Mouse (Mus musculus) heart, embryonic 15.5 days (tissue): ENCODE results near the gene Btnl6. TPM values are rescaled to one million over a fixed set of nuclear protein-coding genes. Genes with fewer than 3 reads are reported as not detected.

ENCODE experiments used
- ATAC-seq: fragments of 200-750 bp; cut with Nextera tagmentation; replicated peaks from 2 replicates; pipeline ENCODE4 v1.8.0; 2017; ENCODE audit warnings: low read depth, moderate TSS enrichment; ENCODE audit not compliant: insufficient number of reproducible peaks, insufficient read depth, low FRiP score
- H3K27ac ChIP-seq: fragments of 300-500 bp; sonication (generic); 2 replicates; pipeline ENCODE4 v1.5.1; 2015; ENCODE audit warnings: mild to moderate bottlenecking, inconsistent platforms
- H3K27me3 ChIP-seq: fragments of 300-500 bp; sonication (generic); 2 replicates; pipeline ENCODE4 v1.6.1; 2015; ENCODE audit warnings: inconsistent platforms
- H3K36me3 ChIP-seq: fragments of 300-500 bp; sonication (generic); 2 replicates; pipeline ENCODE4 v1.6.1; 2015; ENCODE audit warnings: mild to moderate bottlenecking, inconsistent platforms
- H3K4me1 ChIP-seq: fragments of 300-500 bp; sonication (generic); replicated peaks from 2 replicates; pipeline ENCODE4 v1.6.1; 2015; ENCODE audit warnings: inconsistent platforms
- H3K4me2 ChIP-seq: fragments of 300-500 bp; sonication (generic); 2 replicates; pipeline ENCODE4 v1.6.1; 2015; ENCODE audit warnings: inconsistent platforms, mild to moderate bottlenecking, moderate library complexity
- H3K4me3 ChIP-seq: fragments of 300-500 bp; sonication (generic); 2 replicates; pipeline ENCODE4 v1.5.1; 2015; ENCODE audit warnings: mild to moderate bottlenecking, inconsistent platforms
- H3K9ac ChIP-seq: fragments of 300-500 bp; sonication (generic); 2 replicates; pipeline ENCODE4 v1.6.1; 2015; ENCODE audit warnings: mild to moderate bottlenecking, inconsistent platforms
- H3K9me3 ChIP-seq: fragments of 300-500 bp; sonication (generic); replicated peaks from 2 replicates; pipeline ENCODE4 v1.6.1; 2016; ENCODE audit warnings: inconsistent platforms
- WGBS: fragments of 180-500 bp; shearing (Covaris S2); methylation state at CpG from one replicate; pipeline ENCODE4 v1.1.7; 2015; ENCODE audit warnings: mixed read lengths; 5-methylcytosine and 5-hydroxymethylcytosine counted together
- polyA plus RNA-seq: library from polyadenylated mRNA; unstranded; fragments of >200 nt; fragmentation: Nextera tagmentation; extraction: Ambion mirVana; gene quantifications from 2 replicates; pipeline ENCODE4 v1.2.1, GENCODE M21; 2015

Gene Btnl6
- polyA plus RNA-seq: not detected in 2 replicates

DNA sequence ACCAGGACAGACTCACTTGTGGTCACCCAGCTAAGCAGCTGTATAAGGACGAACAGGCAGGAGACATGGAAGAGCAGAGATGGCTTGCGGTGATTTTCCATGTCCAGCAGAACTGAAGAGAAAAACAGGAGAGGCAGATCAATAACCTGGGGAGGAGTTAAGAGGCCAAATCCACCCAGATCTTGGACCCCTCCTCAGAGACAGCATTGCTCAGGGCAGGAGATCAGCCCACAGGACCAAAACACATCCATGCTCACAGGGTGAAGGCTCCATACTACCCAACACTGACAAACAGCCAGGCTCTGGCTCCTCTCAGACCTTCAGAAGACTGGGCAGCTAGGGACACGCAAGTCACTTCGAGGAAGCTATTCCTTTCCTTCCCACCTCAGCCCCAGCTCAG, at the start of gene Btnl6:
Gene Btnl6 (minus strand): TSS at position 101 of the 400 bp plus-strand sequence.
- no peak within 1 kb of the TSS for H3K4me2 ChIP-seq
- H3K9me3 ChIP-seq: no peaks in the 10 kb centered on the region
- ATAC-seq: no peak
- no peak within 1 kb of the TSS for H3K4me3 ChIP-seq
- H3K27me3 ChIP-seq: no peaks in the 10 kb centered on the region; the same call in 1 of the 2 replicates
- no peaks in the 10 kb centered on the region for H3K36me3 ChIP-seq
- no peak within 1 kb of the TSS for H3K9ac ChIP-seq
- WGBS: 87% methylated on average over 4 of the region's 4 CpGs
- no peaks in the 10 kb centered on the region for H3K4me1 ChIP-seq
- H3K27ac ChIP-seq: no peak within 1 kb of the TSS

DNA sequence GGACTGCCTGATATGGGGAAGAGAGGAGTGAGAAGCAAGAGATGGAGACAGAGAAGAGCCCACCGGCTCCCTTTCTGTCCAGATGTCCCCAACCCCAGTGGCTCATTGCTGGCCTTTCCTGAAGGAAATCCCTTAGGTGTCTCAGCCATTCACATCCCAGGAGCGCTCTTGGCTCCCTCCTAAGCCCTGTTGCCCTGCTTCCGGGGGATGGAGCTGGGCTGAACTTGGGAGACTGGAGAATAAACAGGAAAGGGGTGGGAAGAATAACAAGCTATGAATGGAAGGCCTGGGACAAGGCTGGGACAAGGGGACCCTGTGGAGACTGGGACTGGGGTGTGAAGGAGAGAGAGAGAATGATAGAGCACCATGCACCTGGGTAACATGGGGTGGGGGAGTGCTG, 47.6 kb upstream of the Btnl6 start:
- H3K36me3 ChIP-seq: no peaks in the 10 kb centered on the region
- H3K4me1 ChIP-seq: peaks cover 13% of the 10 kb centered on the region
- H3K9ac ChIP-seq: peak overlapping the region; percentile 40; the same call in 1 of the 2 replicates
- H3K27me3 ChIP-seq: peaks cover 4% of the 10 kb centered on the region; the same call in 1 of the 2 replicates
- 27% methylated on average over 3 of the region's 3 CpGs for WGBS
- H3K9me3 ChIP-seq: no peaks in the 10 kb centered on the region
- peak; percentile 54 for ATAC-seq
- H3K27ac ChIP-seq: peak overlapping the region; percentile 86
- H3K4me3 ChIP-seq: peak overlapping the region; percentile 37
- peak overlapping the region; percentile 49 for H3K4me2 ChIP-seq

DNA sequence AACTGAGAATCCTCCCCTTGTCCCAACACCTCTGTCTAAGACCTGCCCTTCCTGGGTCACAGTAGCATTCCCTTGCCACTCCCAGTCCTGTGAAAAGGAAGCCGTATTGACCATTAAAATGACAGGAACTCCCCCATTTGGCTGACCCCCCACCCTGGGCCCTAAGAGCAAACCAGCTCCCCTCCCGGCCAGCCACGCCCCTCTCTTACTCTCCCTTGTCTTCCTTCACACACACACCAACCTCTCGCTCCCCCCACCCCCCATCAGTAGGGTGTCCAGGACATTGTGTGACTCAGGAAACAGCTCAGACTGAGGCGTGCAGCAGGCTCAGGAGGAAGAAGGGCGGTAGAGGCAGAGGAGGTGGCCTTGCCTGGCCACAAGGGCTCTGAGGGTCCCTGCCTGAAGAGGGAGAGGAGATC, 46.9 kb upstream of the Btnl6 start, which contains the start of gene Notch4:
Gene Notch4 (plus strand): TSS at position 266 of the 419 bp plus-strand sequence.
- Histone ChIP-seq H3K9me3 (no peaks in the 10 kb centered on the region), H3K9ac (peak within 1 kb of the TSS; percentile 40), H3K4me1 (peaks cover 13% of the 10 kb centered on the region), H3K27me3 (peaks cover 4% of the 10 kb centered on the region; the same call in 1 of the 2 replicates), H3K27ac (peak within 1 kb of the TSS; percentile 86), H3K36me3 (no peaks in the 10 kb centered on the region), H3K4me3 (peak within 1 kb of the TSS; percentile 37), H3K4me2 (peak within 1 kb of the TSS; percentile 49)
- ATAC-seq: peak; percentile 72
- WGBS: 9% methylated on average over 6 of the region's 6 CpGs

DNA sequence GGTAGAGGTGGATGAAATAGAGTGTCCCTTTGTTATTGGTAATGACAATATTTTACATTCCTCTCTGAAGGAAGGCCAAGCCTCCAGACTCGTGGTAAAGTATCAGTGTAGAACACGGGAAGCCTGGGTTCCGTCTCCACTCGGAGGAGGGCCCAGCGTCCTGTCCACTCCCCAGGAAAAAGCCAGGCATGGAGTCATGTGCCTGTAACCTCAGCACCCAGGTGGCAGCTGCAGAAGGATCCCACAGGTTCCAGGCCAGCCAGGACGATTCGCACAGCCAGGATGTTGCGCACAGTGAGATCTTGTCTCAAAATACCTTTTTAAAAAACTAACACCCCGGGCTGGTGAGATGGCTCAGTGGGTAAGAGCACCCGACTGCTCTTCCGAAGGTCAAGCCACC, 46.2 kb upstream of the Btnl6 start:
- WGBS: 64% methylated on average over 11 of the region's 11 CpGs

DNA sequence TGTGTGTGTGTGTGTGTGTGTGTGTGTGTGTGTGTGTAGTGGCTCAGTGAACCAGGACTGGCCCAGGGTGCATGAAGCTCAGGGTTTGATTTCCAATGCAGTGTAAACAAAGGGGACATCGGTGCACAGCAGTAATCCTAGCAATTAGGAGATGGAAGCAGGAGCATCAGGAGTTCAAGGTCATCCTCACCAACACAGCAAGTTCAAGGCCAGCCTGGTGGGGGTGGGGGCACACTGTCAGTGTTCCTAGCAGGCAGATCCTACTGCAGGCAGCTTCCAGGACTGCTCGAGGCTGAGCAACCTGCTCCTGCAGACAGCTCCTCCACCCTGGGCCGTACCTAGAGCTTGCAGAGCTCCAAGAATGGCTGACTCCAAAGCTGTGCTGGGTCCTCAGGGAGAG, 45.4 kb upstream of the Btnl6 start:
- Histone ChIP-seq H3K4me2 (no peak overlapping the region), H3K27ac (no peak overlapping the region), H3K9ac (no peak overlapping the region), H3K36me3 (no peaks in the 10 kb centered on the region), H3K9me3 (no peaks in the 10 kb centered on the region), H3K4me3 (no peak overlapping the region), H3K4me1 (peaks cover 13% of the 10 kb centered on the region), H3K27me3 (peaks cover 4% of the 10 kb centered on the region; the same call in 1 of the 2 replicates)
- ATAC-seq: no peak
- WGBS: 70% methylated on average over 3 of the region's 3 CpGs

More for the DNA sequence above, 46.2 kb upstream of the Btnl6 start:
- Histone ChIP-seq H3K27ac (peak overlapping the region; percentile 36; the same call in 1 of the 2 replicates), H3K9me3 (no peaks in the 10 kb centered on the region), H3K4me3 (no peak overlapping the region), H3K36me3 (no peaks in the 10 kb centered on the region), H3K27me3 (peaks cover 4% of the 10 kb centered on the region; the same call in 1 of the 2 replicates), H3K4me1 (peaks cover 13% of the 10 kb centered on the region), H3K4me2 (no peak overlapping the region), H3K9ac (no peak overlapping the region)
- no peak for ATAC-seq

DNA sequence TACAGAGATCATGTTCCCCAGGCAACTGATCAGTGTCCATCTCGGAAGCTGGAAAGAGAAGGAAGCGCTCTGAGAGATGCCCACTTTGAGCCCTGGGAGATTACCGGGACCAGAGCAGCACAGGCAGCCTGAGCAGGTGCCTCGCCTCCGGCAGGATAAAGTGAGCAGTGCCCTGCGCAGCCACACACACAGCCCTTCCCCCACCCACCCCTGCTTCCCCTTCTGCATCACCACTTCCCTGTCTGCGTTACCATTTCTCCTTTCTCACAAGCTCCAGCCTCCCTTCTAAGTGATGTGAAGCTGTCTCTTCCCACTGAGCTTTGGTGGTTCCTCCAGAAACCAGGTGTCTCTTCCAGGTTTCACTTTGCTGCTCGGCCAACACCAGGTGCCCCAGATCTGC, 44.0 kb upstream of the Btnl6 start:
- Histone ChIP-seq H3K27me3 (no peaks in the 10 kb centered on the region), H3K9ac (no peak overlapping the region), H3K9me3 (no peaks in the 10 kb centered on the region), H3K27ac (peak overlapping the region; percentile 64), H3K36me3 (no peaks in the 10 kb centered on the region), H3K4me3 (no peak overlapping the region), H3K4me2 (peak overlapping the region; percentile 30; the same call in 1 of the 2 replicates), H3K4me1 (peaks cover 13% of the 10 kb centered on the region)
- no peak for ATAC-seq
- WGBS: 33% methylated on average over 8 of the region's 8 CpGs

DNA sequence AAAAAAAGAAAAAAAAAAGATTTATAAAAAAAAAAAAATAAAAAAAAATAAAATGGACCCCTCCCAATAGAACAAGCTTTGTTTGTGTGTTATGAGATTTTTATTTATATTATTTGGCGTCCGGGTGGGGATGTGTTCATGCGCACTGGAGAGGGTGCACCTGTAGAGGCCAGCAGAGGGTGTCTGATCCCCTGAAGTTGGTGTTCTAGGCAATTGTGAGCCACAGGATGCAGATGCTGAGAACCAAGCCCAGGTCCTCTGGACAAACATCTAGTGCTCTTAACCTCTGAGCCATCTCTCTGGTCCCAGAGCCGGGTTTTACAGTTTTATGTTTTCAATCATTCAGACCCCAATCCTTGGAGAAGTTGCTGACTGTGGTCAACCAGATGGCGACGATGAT, 43.3 kb upstream of the Btnl6 start:
- 87% methylated on average over 6 of the region's 6 CpGs for WGBS
- Histone ChIP-seq H3K27me3 (no peaks in the 10 kb centered on the region), H3K4me1 (peaks cover 13% of the 10 kb centered on the region), H3K27ac (no peak overlapping the region), H3K4me3 (no peak overlapping the region), H3K9me3 (no peaks in the 10 kb centered on the region), H3K9ac (no peak overlapping the region), H3K4me2 (no peak overlapping the region), H3K36me3 (no peaks in the 10 kb centered on the region)
- ATAC-seq: no peak

DNA sequence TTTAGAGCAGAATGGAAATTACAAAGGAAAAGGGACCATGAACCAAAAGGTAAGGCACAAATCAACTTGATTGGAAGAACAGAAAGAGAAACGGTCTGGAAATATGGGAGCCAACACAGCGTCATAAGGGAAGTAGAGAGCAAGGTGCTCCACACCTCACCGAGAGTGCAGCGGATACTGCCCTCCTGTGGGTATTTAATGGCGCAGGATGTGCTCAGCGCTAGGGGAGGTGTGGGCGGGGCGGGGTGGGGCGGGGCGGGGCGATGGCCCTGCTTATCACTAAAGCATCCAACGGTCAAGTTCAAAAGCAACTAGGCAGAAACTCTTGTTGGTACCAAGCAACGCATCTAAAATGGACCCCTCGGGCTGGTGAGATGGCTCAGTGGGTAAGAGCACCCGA, 42.7 kb upstream of the Btnl6 start:
- ATAC-seq: no peak
- no peak overlapping the region for H3K4me2 ChIP-seq
- no peak overlapping the region for H3K27ac ChIP-seq
- no peak overlapping the region for H3K9ac ChIP-seq
- H3K27me3 ChIP-seq: no peaks in the 10 kb centered on the region
- H3K4me3 ChIP-seq: no peak overlapping the region
- no peaks in the 10 kb centered on the region for H3K36me3 ChIP-seq
- H3K9me3 ChIP-seq: no peaks in the 10 kb centered on the region
- WGBS: 23% methylated on average over 15 of the region's 15 CpGs
- H3K4me1 ChIP-seq: peaks cover 11% of the 10 kb centered on the region

DNA sequence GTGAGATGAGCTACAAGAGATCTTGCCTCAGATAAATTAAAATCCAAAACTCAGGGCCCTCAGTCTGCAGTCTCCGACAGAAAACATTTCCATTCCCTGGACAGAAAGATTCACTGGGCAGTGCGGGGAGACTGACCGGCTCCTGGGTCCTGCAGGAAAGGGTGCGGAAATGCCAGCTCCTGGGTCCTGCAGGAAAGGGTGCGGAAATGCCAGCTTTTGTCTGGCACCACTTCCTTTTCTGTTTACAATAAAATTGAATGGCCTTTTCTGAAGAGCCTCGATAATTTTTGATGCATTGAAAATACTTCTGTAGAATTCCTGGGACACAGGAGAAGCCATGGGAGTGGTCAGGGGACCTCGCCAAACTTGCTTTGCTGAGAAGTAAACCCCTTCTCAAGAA, 42.0 kb upstream of the Btnl6 start:
- Histone ChIP-seq H3K4me1 (peaks cover 3% of the 10 kb centered on the region), H3K27me3 (0 out of 2 replicates have a peak, but pooled peaks cover 3% of the 10 kb centered on the region), H3K9ac (no peak overlapping the region), H3K27ac (no peak overlapping the region), H3K4me2 (no peak overlapping the region), H3K36me3 (no peaks in the 10 kb centered on the region), H3K4me3 (no peak overlapping the region), H3K9me3 (no peaks in the 10 kb centered on the region)
- ATAC-seq: no peak
- 76% methylated on average over 7 of the region's 7 CpGs for WGBS

DNA sequence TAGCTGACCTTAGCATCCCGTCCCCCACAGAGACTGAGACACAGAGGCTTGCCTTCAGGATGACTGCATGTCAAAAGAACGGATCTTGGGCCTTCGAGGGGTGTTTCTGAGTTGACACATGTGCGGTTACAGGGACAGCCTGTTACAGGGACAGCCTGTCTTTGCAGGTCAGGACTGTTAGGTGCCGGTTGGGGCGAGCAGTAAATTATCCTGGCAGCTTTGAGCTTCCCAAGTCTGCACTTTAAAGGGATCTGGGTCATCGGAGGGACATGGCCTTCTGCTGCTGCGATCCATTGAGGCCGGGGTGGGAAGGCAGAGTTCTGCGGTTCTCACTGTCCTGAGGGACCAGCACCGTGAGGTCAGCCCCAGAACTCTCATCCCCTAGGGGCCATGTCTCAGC, 40.3 kb upstream of the Btnl6 start:
- Histone ChIP-seq H3K27ac (no peak overlapping the region), H3K4me2 (no peak overlapping the region), H3K27me3 (0 out of 2 replicates have a peak, but pooled peaks cover 3% of the 10 kb centered on the region), H3K9me3 (no peaks in the 10 kb centered on the region), H3K9ac (no peak overlapping the region), H3K4me3 (no peak overlapping the region), H3K36me3 (no peaks in the 10 kb centered on the region), H3K4me1 (no peaks in the 10 kb centered on the region)
- 65% methylated on average over 11 of the region's 11 CpGs for WGBS
- no peak for ATAC-seq

DNA sequence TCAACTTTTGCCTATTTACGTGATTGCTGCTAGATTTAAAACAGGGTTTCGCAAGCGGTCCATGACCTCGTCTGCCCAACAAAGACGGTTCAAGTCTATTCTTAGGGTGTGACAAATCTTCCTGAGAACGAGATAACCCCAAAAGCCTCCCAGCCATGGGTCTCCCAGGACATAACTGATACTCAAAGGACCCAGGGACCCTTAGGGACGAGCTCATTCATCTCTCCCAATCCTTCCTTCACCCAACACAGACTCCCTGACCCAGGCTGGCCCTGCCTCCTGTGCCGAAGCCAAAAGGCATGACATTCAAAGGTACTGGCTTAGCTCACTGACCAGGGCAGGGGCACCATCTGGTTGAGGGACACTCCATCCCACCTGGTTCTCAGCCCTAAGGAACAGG, 39.3 kb upstream of the Btnl6 start:
- H3K4me3 ChIP-seq: no peak overlapping the region
- no peak overlapping the region for H3K4me2 ChIP-seq
- H3K27me3 ChIP-seq: 0 out of 2 replicates have a peak, but pooled peaks cover 3% of the 10 kb centered on the region
- 73% methylated on average over 8 of the region's 8 CpGs for WGBS
- no peak overlapping the region for H3K27ac ChIP-seq
- H3K9ac ChIP-seq: no peak overlapping the region
- no peaks in the 10 kb centered on the region for H3K4me1 ChIP-seq
- H3K9me3 ChIP-seq: no peaks in the 10 kb centered on the region
- no peak for ATAC-seq
- no peaks in the 10 kb centered on the region for H3K36me3 ChIP-seq

DNA sequence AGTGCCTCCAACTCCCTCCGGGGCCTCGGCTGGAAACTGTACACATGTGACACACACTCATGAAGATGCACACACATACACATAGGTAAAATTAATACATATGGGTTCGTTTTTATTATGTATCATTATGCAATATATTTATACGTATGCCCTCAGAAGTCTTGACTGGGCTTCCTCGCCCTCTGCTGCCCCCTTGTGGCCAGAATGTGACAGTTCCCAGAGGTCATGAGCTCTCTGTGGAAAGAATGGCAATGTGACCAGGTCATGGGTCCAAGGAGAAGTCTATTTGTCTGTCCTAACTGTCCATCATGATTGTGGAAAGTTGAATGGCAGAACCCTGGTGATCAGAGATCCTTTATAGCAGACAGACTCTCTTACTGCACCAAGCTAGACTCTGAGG, 38.3 kb upstream of the Btnl6 start:
- Histone ChIP-seq H3K36me3 (no peaks in the 10 kb centered on the region), H3K4me3 (no peak overlapping the region), H3K27me3 (0 out of 2 replicates have a peak, but pooled peaks cover 3% of the 10 kb centered on the region), H3K27ac (no peak overlapping the region), H3K9ac (no peak overlapping the region), H3K4me2 (no peak overlapping the region), H3K9me3 (no peaks in the 10 kb centered on the region), H3K4me1 (no peaks in the 10 kb centered on the region)
- ATAC-seq: no peak
- 20% methylated on average over 5 of the region's 5 CpGs for WGBS
